Mouse (Mus musculus): ENCODE measurements around the gene Sipa1l1.

DNA sequence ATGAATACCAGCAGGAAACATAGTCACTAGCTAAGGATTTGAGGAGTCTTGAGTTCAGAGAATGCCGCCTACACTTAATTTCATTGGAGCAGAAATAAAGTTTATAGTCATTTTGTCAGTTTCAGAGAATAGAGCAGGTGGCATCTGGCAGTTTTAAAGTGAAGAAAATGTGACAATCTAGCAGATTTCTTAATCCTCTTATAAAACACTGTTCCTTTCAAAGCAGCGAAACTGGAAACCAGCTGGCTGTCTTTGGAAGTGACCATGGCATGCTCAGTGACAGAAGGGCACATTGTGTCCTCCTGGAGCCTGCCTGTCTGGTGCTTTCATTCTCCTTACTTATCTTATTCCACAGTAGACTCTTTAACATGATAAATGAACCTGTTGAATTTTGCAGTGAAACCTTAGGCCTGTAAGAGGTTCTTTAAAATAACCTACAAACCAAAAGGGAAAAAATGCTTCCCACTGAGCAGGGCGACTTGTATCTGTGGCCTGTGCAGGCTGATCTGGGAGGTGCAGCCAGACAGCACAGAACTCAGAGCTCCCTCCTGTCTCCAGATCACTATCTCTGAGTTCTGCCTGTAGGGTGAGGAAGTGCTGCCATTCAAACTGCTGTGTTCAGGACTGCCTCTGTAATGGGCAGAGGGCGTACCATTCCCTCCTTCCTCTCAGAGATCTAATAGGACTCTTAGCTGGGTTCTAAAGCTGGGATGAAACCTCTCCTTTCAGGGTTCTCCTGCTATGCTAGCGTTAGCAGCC lies 200.5 kb downstream of the Sipa1l1 start:
- TF ChIP-seq CTCF (IDR thresholded peaks at IDR 0.05; ENCODE audit: control insufficient read depth, insufficient read depth, insufficient read length) (no peak), USF1 (IDR thresholded peaks at IDR 0.05; ENCODE audit: low read depth) (no peak), MAX (IDR thresholded peaks at IDR 0.05) (no peak), MYOD1 (IDR thresholded peaks at IDR 0.05; ENCODE audit: control insufficient read depth, insufficient read length, low read depth) (no peak)
